Mouse (Mus musculus) mouse trophoblast stem cell (cell line): ENCODE measurements around the gene Atp6v0e2.

Experiments used
- in situ Hi-C, 2 experiments: fragments of 300-500 bp; cut with MseI, MboI; formaldehyde crosslinking; loops; 2 replicates in 1 of 2; 3 replicates in 1 of 2; pipeline ENCODE4 v1.15.1; 2025

The Atp6v0e2 gene

DNA sequence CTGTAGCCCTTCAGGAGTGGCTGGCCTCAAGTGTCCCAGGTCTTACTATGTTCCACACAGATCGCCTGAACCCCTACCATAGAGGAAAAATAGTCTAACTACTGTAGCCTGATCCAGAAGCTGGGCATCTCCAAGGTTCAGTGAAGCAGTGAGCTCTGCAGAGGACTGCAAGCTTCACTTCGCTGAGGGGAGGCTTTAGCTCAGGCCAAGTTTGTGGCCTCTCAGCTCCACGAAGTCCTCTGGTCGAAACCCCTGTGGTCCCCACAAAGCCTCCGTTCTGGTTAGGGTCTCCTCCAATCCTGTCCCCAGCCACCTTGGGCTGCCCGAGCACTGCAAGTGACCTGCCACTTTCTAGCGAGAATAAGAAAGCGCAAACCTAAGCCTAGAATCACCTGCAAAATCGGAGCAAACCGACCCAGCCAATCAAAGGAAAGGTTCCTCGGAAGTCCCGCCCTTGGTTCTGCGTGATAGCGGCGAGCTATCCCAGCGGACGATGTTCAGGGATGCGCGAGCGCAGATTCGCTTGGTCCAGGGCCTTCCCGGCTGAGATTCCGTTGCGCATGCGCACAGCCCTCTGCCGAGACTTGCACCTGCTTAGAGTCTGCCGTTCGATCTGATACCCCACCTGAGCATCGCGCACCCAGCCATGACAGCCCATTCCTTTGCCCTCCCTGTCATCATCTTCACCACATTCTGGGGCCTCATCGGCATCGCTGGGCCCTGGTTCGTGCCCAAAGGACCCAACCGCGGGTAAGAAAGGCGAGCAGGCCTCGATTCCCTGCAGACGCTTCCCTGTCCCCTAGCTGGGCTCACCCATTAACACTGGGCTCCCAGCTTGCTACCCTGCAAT, at the start of gene Atp6v0e2:
TSS of gene Atp6v0e2 (plus strand) at position 511 of the 850 bp plus-strand sequence.
- in situ Hi-C loops: loop anchor here in 1 of 2 experiments (25.0 kb wide), 1 partner anchor 350 kb away; no protein-coding TSS in a partner anchor

DNA sequence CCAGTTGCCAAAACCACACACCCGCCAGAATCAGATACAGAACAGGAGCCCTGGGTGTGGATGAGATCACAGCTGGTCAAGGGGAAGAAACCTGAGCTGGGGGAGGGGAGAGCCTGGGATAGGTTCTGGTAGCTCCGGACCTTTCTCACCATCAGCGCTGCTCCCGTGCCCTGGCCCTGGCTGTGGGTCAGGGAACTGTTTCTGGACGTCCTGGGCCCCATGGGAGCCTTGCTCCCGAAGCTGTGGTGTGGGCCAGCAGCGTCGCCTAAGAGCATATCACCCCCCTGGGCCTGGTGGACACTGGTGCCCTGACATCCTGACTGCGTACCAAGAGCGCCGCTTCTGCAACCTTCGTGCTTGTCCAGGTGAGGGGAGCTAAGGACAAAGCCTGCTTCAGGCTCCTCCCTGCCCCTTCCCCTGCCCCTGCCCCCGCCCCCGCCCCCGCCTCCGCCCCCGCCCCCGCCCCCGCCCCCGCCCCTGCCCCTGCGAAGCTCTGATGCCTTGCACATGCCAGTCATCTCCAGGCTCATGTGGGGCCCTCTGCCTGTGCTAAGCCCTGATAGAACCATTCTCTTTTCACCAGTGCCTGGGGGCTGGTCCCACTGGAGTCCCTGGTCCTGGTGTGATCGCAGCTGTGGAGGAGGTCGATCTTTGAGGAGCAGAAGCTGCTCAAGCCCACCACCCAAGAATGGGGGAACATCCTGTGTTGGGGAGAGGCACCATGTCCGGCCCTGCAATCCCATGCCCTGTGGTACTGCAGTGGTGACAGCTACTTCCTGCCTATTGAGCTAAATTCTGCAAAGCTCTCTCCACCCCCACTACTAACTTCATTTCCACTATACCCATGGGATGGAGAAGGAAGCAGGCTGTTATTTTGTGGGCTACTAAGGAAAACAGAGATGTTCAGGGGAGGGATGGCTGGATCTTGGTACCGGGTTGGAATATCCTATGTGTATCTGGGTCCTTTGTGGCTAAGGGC, 49.4 kb upstream of the Atp6v0e2 start:
- in situ Hi-C loops: no loop called here

DNA sequence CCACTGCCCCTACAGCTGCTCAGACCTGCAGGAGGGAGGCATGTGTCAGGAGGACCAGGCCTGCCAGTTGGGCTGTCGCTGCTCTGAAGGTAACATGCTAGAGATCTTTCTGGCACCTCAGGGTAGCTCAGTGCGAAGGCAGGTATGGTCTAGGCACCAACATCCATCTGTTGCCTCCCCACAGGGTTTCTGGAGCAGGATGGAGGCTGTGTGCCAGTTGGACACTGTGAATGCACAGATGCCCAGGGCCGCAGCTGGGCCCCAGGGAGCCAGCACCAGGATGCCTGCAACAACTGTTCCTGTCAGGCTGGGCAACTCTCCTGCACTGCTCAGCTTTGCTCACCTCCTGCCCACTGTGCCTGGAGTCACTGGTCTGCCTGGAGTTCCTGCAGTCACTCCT, 47.7 kb upstream of the Atp6v0e2 start:
- in situ Hi-C loops: no loop called here

DNA sequence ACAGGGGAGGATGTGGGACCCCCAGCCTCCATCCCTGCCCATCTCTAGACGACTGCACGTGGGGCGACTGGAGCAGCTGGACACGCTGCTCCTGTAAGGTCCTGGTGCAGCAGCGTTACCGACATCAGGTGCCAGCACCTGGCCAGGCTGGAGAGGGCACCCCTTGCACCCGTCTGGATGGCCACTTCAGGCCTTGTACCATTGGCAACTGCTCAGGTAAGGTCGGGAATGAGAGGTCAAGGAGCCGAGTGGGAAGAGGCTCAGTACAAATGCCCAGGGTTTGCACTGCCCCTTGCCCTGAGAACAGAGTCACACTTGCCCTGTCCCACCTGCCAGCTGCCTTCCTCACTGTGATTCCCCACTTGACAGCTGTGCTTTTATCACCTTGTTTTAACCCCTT, 46.1 kb upstream of the Atp6v0e2 start:
- in situ Hi-C loops: no loop called here

DNA sequence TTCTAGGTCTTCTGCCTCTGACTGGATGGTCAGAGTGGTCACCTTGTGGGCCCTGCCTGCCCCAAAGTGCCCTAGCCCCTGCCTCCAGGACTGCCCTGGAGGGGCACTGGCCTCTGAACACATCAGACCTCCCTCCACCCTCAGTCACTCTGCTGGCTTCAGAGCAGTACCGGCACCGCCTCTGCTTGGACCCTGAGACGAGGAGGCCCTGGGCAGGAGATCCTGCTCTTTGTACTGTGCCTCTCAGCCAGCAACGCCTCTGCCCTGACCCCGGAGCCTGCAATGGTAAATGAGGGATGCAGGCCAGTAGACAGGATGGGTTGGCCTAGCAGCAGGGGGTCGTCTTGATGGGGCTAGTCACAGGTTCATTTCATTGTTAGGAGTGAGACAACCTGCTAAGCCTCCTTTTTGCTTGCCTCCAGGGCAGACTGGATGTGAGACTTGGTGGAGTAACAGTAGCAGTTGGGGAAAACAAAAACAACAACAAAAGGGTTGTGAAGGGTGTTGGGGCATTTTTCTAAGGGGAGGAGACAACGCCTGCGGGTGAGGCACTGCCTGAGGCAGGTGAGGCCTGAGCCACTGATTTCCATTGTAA, 44.2 kb upstream of the Atp6v0e2 start:
- in situ Hi-C loops: no loop called here

DNA sequence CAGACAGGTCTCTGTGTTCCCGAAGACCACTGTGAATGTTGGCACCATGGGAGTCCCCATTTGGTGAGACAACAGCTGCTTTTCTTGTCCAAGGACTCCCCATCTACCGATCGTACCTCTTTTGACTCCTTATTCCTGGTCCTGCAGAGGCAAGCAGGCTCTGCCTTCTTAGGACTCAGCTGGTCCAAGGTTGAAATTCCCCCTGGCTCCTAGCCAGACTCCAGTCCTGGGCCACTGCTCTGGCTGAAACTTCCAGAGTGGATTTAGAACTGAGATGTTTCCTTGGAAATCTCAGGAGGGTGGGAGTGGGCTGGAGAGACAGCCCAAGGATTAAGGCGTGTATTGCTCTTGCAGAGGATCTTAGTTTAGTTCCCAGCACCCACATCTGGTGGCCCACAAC, 39.9 kb upstream of the Atp6v0e2 start:
- in situ Hi-C loops: no loop called here

DNA sequence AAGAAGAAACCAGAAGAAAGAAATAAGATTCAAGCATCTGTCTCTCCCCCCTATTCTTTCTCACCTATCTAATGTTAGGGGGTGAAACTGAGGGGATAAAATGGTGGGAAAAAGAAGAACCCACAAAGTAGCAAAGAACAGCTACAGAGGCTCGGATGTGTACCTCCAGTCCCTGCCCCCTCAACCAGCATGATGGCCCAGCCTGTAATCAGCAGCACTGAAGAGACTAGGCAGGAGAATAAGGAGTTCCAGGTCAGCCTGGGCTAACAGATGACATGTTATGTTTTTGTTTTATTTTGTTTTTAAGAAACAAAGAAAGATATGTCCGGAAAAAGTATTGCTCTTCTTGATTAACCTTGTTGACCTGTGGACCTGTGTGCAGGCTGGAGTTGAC, 33.6 kb upstream of the Atp6v0e2 start:
- in situ Hi-C loops: no loop called here

DNA sequence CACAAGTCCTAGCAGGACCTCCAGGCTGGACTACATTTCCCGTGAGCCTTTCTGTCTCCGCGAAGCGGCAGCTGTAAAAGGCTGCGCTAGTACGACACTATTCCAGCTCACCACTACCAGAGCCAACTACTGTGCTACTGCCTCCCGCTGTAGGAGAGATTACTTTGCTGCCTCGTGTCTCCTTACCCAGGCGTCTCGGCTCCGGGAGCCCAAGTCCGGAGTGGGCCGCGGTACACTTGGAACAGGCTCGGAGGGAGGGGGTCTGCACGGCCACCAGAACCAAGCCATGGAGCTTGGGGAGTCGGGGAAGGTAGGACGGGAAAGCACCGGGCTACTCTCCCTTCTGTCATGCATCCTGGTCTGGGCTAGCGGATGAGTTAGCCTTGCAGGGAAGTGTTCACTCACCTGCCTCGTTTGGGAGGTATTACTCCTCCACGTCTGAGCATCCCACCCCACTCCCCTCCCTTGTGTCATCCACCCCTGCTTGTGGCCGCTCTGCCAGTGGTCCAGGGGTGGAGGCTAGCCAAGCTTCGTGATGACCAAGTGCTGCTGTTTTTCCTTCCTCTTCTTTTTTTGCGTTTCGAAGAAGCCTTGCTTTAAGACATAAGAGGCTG, 33.1 kb upstream of the Atp6v0e2 start:
- in situ Hi-C loops: no loop called here

DNA sequence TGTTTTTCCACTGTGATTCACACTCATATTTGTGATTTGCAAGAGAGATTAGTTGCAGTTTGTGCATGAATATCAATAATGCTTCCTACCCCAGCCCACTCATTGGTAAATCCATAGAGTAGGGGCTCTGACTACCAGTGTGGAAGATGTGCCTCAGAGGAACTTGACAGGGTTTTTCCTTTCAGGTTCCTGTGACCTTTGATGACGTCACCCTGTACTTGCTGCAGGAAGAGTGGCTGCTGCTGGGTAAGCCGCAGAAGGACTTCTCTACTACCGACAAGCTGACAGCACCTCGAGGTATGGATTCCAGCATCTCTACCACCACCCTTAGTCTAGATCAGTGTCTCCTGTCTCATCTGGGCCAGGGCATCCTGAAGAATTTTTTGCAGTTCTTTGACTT, 29.3 kb upstream of the Atp6v0e2 start:
- in situ Hi-C loops: no loop called here

DNA sequence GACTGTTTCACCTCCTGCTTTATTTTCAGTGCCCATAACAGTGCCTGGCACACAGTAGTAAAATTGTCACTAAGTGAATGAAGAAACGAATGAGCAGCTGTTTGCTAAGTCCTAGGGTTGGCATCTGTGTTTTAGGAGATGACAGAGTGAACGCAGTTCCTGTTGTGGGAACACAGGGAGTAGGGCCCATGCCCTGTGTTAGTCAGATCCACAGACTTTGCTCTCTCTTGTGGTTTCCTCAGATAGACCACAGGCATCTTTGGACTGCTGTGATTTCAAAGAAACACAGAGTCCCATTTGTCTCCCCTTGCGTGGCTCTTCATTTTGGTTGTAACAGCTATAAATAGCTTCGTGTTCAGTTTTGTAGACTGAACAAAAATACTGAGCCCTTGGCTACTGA, 27.0 kb upstream of the Atp6v0e2 start:
- in situ Hi-C loops: no loop called here

DNA sequence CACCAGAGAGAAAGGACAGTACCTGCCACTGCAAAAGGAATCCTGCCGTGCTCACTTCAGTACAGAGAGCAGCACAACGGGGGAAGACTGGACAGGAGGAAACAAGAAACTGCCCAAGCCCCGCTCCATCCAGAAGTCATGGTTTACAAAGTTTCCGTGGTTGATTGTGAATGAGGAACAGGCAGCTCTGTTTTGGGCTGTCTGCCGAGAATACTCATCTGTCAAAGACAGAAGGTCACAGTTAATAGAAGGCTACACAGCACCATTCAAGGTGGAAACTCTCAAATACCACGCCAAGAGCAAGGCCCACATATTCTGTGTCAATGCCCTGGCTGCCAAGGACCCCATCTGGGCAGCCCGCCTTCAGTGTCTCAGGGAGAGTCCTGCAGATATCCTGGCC, 25.6 kb upstream of the Atp6v0e2 start:
- in situ Hi-C loops: no loop called here

DNA sequence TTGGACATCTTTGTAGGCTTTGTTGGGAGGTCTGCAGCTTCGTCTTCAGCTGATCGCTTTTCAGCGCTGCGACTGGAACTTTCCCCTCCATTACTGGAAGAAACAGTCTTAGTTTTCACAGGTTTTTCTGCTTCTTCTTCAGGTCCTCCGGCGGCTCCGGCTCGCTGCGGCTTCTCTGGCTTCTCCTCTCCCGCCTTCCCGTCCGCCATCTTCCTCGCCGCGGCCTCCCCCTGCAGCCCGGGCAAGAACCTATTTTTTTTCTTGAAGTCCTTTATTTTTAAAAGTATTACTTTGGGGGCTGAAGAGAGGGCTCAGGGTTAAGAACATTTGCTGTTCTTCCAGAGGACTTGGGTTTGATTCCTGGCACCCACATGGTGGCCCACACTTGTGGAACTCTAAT, 12.5 kb upstream of the Atp6v0e2 start:
- in situ Hi-C loops: loop anchor here in 1 of 2 experiments (25.0 kb wide), 1 partner anchor 338 kb away; no protein-coding TSS in a partner anchor

DNA sequence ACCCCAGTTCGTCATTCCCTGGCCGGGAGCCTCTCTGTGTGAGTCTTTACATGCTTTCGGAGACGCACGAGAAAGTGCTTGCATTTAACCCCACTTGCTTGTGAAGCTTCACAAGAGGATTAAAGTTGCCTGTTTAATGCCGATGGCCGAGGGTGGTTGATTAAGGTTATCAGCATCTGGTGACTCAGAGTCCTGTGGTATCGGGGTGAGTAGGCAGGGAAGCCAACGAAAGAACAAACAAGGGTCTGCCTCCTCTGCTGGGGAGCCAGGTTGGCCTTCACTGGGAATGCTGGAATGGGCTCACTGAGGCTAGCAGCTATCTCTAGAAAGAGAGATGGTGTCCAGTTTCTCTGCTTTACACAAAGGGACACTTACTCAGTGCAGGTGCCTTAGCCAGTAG, 9.5 kb upstream of the Atp6v0e2 start:
- in situ Hi-C loops: loop anchor here in 1 of 2 experiments (25.0 kb wide), 1 partner anchor 341 kb away; no protein-coding TSS in a partner anchor

DNA sequence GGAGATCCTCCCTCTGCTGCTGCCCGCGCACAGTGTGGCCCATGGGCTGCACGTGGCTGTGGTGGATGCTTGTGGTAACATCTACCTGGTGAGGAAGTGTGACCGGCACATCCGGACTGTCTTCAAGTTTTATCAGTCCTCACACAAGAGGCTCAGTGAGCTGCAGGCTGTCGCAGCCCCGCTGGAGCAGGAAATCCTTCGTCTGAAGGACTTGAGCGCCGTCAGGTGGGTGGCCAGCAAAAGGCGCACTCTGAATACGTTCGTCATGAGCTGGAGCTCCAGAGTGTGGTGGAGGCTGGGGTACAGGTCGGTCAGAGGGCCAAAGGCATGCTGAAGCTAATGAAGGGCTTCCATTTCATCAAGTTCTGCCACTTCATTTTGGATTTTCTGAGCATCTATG, 8.2 kb upstream of the Atp6v0e2 start:
- in situ Hi-C loops: loop anchor here in 1 of 2 experiments (25.0 kb wide), 1 partner anchor 342 kb away; no protein-coding TSS in a partner anchor

DNA sequence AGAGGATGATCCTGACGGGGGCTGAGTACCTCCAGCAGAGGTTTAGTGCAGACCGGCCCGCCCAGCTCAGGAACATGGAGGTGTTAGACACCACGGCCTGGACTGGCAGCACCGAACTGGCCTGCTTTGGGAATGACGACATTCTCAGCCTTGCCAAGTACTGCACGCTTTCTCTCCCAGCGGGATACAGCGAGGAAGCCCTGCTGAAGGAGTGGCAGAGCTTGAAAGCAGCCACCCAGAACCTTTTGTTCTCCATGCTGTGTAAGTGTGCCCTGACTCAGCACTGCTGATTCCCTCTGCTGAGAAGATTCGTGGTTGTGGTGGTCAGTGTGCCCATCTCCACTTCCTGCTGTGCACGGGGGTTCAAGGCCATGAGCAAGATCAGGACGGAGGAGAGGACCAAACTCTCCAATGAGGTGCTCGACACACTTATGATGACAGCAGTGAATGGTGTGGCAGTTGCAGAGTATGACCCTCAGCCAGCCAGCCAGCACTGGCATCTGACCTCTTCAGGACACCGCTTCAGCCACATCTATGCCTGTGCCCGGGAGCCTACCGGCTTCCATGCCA, 7.5 kb upstream of the Atp6v0e2 start:
- in situ Hi-C loops: loop anchor here in 1 of 2 experiments (25.0 kb wide), 1 partner anchor 343 kb away; no protein-coding TSS in a partner anchor

DNA sequence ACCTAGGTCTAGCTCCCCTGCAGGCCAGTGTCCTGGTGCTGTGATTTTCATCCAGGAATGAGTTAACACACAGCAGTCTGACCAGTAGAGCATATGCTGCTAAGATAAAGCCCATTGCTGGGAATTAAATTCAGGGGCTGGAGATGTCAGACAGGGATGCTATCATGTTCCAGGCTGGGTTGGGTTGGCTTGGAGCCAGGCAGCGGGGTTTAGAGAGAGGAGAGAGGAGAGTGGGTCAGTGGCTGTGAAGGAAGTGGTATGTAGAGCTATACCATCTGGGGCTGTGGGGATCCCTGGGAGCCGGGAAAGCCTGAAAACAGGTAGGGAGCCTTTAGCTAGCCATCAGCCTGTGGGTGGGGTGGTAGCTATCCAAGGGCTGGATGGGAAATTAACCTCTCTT, 6.6 kb upstream of the Atp6v0e2 start:
- in situ Hi-C loops: loop anchor here in 1 of 2 experiments (25.0 kb wide), 1 partner anchor 344 kb away; no protein-coding TSS in a partner anchor

DNA sequence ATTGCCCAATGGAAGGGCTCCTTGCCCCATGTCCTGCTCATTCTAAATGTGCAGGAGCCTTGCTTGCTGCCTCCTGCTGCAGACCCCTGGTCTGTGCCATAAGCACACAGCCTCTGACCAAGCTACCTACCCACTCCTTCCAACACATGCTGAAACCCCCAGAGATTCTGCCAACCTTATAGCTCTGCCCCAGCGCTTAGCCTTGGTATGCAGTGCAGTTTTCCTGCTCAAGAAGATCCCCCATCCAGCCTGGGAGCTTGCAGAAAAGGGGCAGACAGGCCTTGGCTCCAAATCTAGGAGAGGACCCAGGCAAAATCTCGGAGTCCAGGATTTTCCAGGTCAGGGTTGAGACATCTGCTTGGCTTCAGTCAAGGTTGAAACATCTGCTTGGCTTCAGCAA, 3.9 kb upstream of the Atp6v0e2 start:
- in situ Hi-C loops: loop anchor here in 1 of 2 experiments (25.0 kb wide), 1 partner anchor 346 kb away; no protein-coding TSS in a partner anchor

DNA sequence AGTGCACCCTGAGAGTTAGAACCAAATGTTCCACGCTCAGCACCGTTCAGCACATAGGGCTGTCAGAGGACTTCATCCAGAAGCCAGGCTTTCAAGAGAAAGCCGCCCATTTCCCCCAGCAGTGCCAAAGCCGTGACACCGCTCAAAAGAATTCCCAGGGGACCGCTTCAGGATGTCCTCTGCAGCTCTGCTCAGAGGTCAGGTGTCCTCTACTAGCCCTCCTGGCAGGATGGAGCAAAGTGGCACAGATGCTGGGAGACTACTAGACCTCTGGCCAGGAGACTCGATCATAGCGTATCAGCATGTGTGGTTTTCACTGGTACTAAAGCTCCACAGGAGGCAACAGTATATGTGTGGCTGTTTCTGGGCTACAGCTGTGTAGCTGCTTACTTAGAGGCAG, 2.5 kb upstream of the Atp6v0e2 start:
- in situ Hi-C loops: loop anchor here in 1 of 2 experiments (25.0 kb wide), 1 partner anchor 348 kb away; no protein-coding TSS in a partner anchor

DNA sequence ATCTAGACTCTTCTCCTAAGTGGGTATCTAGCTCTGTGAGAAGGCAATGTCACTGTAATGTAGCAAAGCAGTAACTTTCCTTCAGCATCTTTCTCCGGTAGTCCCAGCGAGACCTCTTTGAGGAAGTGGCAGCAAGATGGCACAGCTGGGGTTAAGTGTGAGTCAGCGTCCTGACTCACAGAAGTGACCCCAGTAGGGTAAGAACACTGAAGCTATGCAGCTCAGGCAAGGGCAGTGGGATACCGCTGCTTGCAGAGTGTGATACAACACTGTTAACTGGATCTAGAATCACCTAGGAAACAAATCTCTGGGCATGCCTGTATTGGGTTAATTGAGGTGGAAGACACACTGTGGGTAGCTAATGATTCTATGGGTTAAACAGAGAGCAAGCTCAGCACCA, 1.3 kb upstream of the Atp6v0e2 start:
- in situ Hi-C loops: loop anchor here in 1 of 2 experiments (25.0 kb wide), 1 partner anchor 349 kb away; no protein-coding TSS in a partner anchor
